Mouse (Mus musculus): ENCODE data around the gene Plekha8.
A peak's percentile ranks its signal among the peaks of the same experiment; 100 is the strongest.

The Plekha8 gene

GRCm38 (mm10) chr6:54643181-54643580, 48.3 kb downstream of the Plekha8 start:
- DNase-seq (ENCODE audit: low spot score): no peak

GRCm38 (mm10) chr6:54655471-54656095, 60.7 kb downstream of the Plekha8 start:
- DNase-seq (ENCODE audit: low spot score): no peak

GRCm38 (mm10) chr6:54657861-54658260, 63.0 kb downstream of the Plekha8 start:
- no peak for DNase-seq (ENCODE audit: low spot score)

- no peak for DNase-seq (ENCODE audit: low spot score)
These were observed 75.0 kb downstream of the Plekha8 start for GRCm38 (mm10) chr6:54669868-54670267.

GRCm38 (mm10) chr6:54672901-54673300, 78.0 kb downstream of the Plekha8 start:
- DNase-seq (ENCODE audit: low spot score): no peak

- no peak for DNase-seq (ENCODE audit: low spot score)
These were observed 84.8 kb downstream of the Plekha8 start for GRCm38 (mm10) chr6:54679686-54680085.

GRCm38 (mm10) chr6:54680891-54681745, 86.2 kb downstream of the Plekha8 start, which contains the start of gene Mturn:
TSS of gene Mturn (plus strand) at chr6:54681624.
- peak; percentile 96 for DNase-seq (ENCODE audit: low spot score)

GRCm38 (mm10) chr6:54681746-54682428, 87.0 kb downstream of the Plekha8 start:
- peak; percentile 64 for DNase-seq (ENCODE audit: low spot score)

- no peak for DNase-seq (ENCODE audit: low spot score)
These were observed 89.2 kb downstream of the Plekha8 start for GRCm38 (mm10) chr6:54684085-54684484.

- DNase-seq (ENCODE audit: low spot score): no peak
These were observed 90.2 kb downstream of the Plekha8 start for GRCm38 (mm10) chr6:54685103-54685502.

- no peak for DNase-seq (ENCODE audit: low spot score)
These were observed 90.9 kb downstream of the Plekha8 start for GRCm38 (mm10) chr6:54685716-54686395.

- DNase-seq (ENCODE audit: low spot score): no peak
These were observed 92.2 kb downstream of the Plekha8 start for GRCm38 (mm10) chr6:54686946-54687737.

- no peak for DNase-seq (ENCODE audit: low spot score)
These were observed 93.8 kb downstream of the Plekha8 start for GRCm38 (mm10) chr6:54688467-54689323.

GRCm38 (mm10) chr6:54689686-54690085, 94.8 kb downstream of the Plekha8 start:
- DNase-seq (ENCODE audit: low spot score): no peak

GRCm38 (mm10) chr6:54690838-54691237, 95.9 kb downstream of the Plekha8 start:
- DNase-seq (ENCODE audit: low spot score): no peak

- DNase-seq (ENCODE audit: low spot score): no peak
These were observed 96.6 kb downstream of the Plekha8 start for GRCm38 (mm10) chr6:54691368-54692116.

GRCm38 (mm10) chr6:54692201-54692600, 97.3 kb downstream of the Plekha8 start:
- DNase-seq (ENCODE audit: low spot score): no peak

GRCm38 (mm10) chr6:54693286-54693685, 98.4 kb downstream of the Plekha8 start:
- DNase-seq (ENCODE audit: low spot score): no peak

Data from retina, embryonic 14.5 days (tissue).